Mouse (Mus musculus) bone marrow macrophage, adult 2 months (primary cell): ENCODE measurements around the gene Aip. TPM values are rescaled to one million over a fixed set of nuclear protein-coding genes. Genes with fewer than 3 reads are reported as not detected.
"Not testable (repeated sequence)": the region's sequence is repeated elsewhere in the genome, so short reads cannot be mapped to it uniquely, and the experiment has no call there.

Experiments
- H3K27ac ChIP-seq: 2 replicates; pipeline ENCODE4 v1.5.1; 2012; ENCODE audit warnings: low read depth, low read length; ENCODE audit not compliant: insufficient read depth
- H3K4me1 ChIP-seq: 2 replicates; pipeline ENCODE4 v1.6.1; 2012; ENCODE audit warnings: low read length; ENCODE audit not compliant: control insufficient read depth, insufficient read depth
- H3K4me3 ChIP-seq: 2 replicates; pipeline ENCODE4 v1.5.1; 2012; ENCODE audit warnings: mild to moderate bottlenecking, low read length, moderate library complexity; ENCODE audit not compliant: insufficient read depth
- CTCF ChIP-seq: IDR thresholded peaks from 2 replicates; pipeline ENCODE4 v1.5.1; 2012; ENCODE audit warnings: low read depth, mild to moderate bottlenecking, low read length, moderate library complexity
- POLR2A ChIP-seq: IDR thresholded peaks from 2 replicates; pipeline ENCODE4 v1.6.1; 2012; ENCODE audit warnings: mild to moderate bottlenecking, low read depth, low read length, borderline replicate concordance
- polyA plus RNA-seq: library from polyadenylated mRNA; stranded (reverse); fragments of >200 nt; gene quantifications from 2 replicates; pipeline ENCODE4 v1.2.4, GENCODE M21; 2012; ENCODE audit not compliant: missing spikeins, insufficient read depth, insufficient read length

Gene Aip
- polyA plus RNA-seq, 1 experiment, result 75.6 TPM

DNA sequence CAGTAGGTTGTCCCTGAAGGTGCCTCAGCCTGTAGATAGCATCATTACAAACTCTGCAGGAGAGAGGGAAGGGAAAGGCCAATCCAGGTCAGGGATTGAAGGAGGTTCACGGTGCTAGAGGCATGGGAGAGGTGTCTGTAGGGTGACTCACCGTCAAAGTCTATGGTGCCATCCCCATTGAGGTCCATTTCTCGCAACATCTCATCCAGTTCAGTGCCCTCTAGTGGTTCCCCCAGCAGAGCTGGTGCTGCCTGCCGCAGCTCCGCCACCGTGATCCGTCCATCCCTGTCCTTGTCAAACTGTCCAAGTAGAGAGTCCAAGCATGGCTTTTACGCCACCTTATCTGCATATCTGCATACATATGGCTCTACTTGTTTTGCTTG is 10.3 kb upstream of the Aip start:
- H3K4me3 ChIP-seq, H3K27ac ChIP-seq: not testable (repeated sequence)
- peaks cover 25% of the 10 kb centered on the region for H3K4me1 ChIP-seq
- peak; percentile 24; the same call in 1 of the 2 replicates for TF ChIP-seq CTCF

DNA sequence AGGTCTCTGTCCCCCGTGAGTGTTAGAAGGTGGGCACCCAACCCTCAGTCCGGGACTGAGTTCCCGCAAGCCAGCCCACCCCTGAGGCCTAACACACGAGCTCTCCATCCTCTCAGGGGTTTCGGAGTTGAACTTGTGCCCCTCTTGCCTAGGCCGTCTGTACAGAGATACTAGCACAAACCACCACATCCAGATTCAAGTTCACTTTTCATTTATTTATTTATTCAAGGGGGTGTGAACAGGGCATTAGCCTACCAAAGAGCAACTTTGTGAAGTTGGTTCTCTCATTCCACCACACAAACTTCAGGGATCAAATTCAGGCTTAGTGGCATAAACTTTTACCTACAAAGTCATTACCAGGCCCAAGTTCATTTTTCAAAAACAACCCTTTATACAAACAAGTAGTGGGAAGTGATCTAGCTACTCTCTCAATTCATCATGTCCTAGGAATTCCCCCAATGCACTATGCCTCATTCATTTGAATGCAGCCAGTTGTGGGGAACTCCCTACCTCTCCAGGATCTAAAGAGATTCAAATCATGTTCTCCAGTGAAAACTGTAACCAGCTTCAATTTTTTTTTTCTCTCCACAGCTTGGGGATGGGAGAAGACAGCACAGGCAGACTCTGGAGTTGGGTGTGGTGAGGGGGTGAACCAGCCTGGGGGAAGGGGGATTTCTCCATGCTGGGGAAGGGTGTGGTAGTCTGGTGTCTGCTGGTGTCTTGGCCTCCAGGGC is 9.7 kb upstream of the Aip start:
- not testable (repeated sequence) for H3K4me3 ChIP-seq
- Histone ChIP-seq H3K27ac (peak overlapping the region; percentile 11; the same call in 1 of the 2 replicates), H3K4me1 (peaks cover 25% of the 10 kb centered on the region)

DNA sequence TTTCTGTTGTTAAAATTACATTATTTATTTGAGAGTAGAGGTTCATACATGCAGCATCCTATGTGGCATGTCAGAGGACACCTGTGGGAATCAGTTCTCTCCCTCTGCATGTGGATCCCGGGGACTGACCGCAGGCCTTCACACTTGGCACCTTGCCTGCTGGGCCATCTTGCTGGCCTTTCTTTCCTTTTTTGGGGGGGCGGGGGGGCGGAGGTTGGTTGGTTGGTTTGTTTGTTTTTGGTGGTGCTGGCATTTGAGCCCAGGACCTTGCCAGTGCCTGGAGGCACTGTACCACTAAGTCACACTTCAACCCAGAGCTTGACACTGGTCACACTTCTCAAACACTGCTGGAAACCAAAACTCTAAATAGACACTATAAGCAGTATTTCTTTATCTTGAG is 8.7 kb upstream of the Aip start:
- TF ChIP-seq POLR2A, result no peak
- no peak for TF ChIP-seq CTCF
- no peak overlapping the region for H3K4me3 ChIP-seq
- H3K27ac ChIP-seq, result no peak overlapping the region
- peaks cover 25% of the 10 kb centered on the region for H3K4me1 ChIP-seq

DNA sequence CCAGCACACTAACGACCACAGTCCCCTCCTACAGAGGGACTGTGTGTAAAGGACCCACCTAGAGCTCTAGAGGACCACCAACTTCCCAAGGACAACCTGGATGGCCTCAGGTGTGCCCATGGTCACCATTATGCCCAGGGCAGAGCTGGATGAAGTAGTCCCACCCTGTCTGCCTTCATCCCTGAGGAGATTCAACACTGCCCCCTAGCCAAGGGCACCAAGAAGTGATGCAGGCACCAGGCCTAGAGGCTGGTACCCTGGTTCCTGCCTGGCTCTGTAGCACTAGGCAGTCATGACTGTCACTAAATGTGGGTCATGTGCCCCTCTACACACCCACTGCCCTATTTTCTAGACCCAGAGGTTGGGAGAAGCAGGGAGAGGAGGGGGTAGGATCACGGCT is 6.1 kb upstream of the Aip start:
- Histone ChIP-seq H3K4me1 (peaks cover 18% of the 10 kb centered on the region), H3K4me3 (no peak overlapping the region), H3K27ac (no peak overlapping the region)
- TF ChIP-seq CTCF (no peak), POLR2A (no peak)

DNA sequence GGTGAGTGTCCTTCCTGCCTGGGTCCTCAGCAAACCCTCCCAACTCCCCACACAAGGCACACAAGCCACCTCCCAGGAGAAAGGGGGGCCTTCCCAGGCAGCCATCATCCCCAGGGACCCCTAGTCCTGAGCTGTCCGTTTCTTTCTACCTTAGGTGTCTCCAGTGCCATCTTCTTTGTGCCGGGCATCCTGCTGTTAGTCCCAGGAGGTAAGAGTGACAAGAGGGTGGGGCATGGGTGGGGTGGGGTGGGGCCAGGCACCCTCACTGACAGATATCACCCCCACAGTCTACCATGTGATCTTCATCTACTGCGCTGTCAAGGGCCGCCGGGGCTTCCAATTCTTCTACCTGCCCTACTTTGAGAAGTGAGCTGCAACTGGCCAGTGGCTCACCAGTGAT is 5.4 kb upstream of the Aip start:
- H3K4me1 ChIP-seq, result peaks cover 21% of the 10 kb centered on the region
- TF ChIP-seq POLR2A (no peak), CTCF (no peak)
- H3K4me3 ChIP-seq, result no peak overlapping the region

DNA sequence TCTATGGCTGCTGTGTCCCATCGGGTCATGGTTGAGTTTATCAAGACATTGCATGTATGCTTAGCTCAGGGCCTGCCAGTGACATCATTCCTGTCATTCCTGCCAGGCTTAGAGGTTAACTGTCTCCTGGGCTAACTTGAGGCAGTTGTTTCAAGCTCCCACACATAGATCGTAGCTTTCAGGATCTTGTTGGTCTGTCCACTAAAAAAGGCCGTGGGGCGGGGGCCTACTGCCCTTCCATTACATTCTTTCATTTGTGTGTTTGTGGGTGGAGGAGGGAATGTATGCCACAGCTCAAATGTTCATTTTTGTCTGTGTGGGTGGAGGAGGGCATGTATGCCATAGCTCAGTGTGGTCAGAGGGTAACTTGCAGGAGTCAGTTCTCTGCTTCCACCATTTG is 4.4 kb upstream of the Aip start:
- Histone ChIP-seq H3K4me1 (peaks cover 18% of the 10 kb centered on the region), H3K4me3 (no peak overlapping the region), H3K27ac (no peak overlapping the region)
- no peak for TF ChIP-seq POLR2A
- no peak for TF ChIP-seq CTCF

More for the DNA sequence above, 5.4 kb upstream of the Aip start:
- no peak overlapping the region for H3K27ac ChIP-seq

DNA sequence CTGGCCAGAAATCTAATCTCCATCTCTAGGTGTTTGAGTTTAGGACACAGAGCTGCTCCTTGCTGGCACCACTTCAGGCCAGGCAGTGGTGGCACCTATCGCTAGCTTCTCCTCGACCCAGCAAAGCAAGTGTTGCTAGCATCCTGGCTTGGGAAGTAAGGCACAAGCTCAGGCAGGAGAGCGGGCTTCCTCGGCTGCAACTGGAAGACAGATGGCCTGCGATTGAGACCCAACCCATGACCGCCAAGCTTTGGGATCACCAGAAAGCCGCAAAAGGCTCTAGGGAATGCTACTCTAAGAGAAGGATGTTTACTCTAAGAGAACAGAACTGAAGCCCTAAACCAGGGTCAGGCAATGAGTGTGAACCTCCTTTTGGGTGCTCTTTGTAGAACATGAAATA is 3.8 kb upstream of the Aip start:
- Histone ChIP-seq H3K4me1 (peaks cover 19% of the 10 kb centered on the region), H3K27ac (no peak overlapping the region), H3K4me3 (no peak overlapping the region)
- TF ChIP-seq CTCF (no peak), POLR2A (no peak)

DNA sequence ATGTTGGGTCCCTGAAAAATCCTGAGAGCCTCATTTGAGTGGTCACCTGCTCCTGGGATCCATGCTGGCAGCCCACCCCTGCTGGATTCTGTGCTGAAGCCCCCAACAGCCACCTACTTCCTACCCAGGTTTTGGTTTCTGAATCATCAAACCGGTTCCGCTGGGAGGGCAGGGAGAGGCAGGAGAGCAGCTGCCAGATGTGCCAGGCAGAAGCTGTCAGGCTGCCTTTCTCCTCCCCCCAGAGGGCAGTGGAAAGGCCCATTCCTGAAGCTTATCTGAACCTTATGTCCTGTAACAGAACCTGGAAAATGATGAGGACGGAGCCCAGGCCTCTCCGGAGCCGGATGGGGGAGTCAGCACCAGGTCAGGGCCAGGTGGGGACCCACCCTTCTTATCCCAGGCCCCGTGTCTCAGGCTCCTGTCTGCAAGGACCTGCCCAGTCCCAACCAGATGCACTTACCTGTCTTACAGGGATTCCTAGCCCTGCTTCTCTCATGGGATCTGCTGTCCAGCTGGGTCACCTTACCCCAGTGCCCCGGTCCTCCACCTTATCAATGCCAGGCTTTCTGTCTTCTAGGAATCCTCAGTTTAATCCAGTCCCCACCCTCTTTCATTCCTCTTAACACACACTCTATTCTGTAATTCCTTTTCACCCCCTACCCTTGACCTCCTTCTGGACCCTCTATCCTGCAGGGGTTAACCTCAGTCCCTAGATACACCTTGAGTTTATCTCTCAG is 1.3 kb upstream of the Aip start:
- TF ChIP-seq CTCF, result no peak
- TF ChIP-seq POLR2A, result no peak
- H3K4me1 ChIP-seq, result peaks cover 28% of the 10 kb centered on the region
- H3K27ac ChIP-seq, result no peak overlapping the region
- peak overlapping the region; percentile 75 for H3K4me3 ChIP-seq

DNA sequence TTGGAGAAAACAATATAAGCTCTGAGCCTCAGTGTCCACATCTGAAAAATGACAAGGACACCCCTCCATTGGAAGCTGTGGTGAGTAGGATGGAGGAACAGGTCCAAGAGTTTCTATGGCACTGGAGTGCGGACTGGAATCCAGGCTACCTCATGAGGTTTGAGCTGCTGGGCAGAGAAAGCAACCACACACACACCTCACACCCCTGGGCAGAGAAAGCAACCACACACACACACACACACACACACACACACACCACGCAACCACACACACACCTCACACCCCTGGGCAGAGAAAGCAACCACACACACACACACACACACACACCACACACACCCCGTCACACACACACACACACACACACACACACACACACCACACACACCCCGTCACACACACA is 390 bp downstream of the Aip start:
- peaks cover 38% of the 10 kb centered on the region for H3K4me1 ChIP-seq
- H3K4me3 ChIP-seq, result peak overlapping the region; percentile 62
- H3K27ac ChIP-seq, result peak overlapping the region; percentile 34; the same call in 1 of the 2 replicates

DNA sequence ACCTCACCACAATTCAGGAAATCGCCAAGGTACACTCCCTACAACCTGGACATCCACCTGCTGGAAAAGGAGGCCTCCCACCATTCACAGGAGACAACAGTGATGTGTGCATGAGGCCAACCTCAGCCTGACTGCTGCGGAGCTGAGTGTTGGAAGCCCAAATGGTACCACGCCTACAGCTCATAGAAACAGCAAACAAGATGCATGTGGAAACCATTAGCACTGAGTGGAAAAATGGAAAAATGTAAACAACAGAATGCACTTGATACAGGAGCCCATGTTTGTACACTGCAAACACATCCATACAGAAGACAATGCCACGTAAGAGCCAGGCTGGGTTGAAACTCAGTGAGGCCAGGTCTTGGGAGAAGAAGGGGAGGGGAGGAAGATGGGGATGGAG is 1.2 kb downstream of the Aip start:
- peaks cover 41% of the 10 kb centered on the region for H3K4me1 ChIP-seq
- no peak for TF ChIP-seq POLR2A
- no peak for TF ChIP-seq CTCF
- H3K27ac ChIP-seq, result peak overlapping the region; percentile 84
- H3K4me3 ChIP-seq, result no peak overlapping the region
